Mouse (Mus musculus) layer of hippocampus, postnatal 25 days (tissue): ENCODE measurements around the gene Usf2. TPM values are rescaled to one million over a fixed set of nuclear protein-coding genes. Genes with fewer than 3 reads are reported as not detected.
"Not testable (repeated sequence)": the region's sequence is repeated elsewhere in the genome, so short reads cannot be mapped to it uniquely, and the experiment has no call there.

Experiments
- DNase-seq, 2 experiments: peaks; one replicate each; pipeline ENCODE4 v3.0.0; 2022; ENCODE audit warnings: mixed read lengths in 2 of 2, low spot score in 1 of 2; ENCODE audit errors: extremely low spot score in 1 of 2
- total RNA-seq, 2 experiments: library from RNA; stranded (reverse); gene quantifications; 2 replicates each; pipeline ENCODE4 v1.2.3; 2021

The Usf2 gene
- total RNA-seq, 2 experiments from 2014 or later, result 124 to 126 TPM

DNA sequence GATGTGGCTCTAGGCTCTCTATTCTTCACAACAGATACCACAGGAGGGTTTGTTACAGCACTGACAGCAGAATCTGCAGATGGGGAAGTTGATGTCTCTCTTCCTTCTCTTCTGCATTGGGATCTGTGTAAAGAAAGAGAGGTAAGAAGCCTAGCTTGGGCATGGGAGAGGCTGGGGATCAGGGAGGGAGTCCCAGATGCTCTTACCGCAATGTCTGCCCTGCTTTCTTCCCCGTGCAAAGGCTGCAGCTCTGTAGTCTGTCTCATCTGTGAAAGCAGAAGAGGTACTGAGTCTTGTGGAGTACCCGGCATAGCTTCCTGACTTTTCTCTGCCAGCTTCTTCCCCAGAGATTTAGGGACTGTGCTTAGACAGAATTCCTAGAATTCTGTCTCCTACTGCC lies 34.1 kb downstream of the Usf2 start:
- not testable (repeated sequence) for DNase-seq

DNA sequence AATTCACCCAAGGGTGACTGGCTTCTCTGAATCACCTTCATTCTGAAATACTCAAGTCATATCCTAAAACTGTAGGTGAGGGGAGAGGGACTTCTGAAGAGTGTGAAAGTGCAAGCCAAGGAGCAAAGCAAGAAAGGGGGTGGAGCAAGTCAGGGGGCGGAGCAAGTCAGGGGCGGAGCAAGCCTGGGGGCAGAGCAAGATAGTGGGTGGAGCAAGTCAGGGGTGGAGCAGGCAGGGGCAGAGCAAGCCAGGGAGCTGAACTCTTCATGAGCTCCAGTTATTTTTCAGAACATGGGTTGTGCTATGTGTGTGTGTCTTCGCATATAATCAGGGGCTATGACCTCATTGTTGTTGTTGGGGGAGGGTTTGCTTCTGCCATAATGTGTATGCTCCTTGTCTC lies 36.4 kb downstream of the Usf2 start:
- DNase-seq, result no peak

- no peak for DNase-seq
These were observed 39.4 kb downstream of the Usf2 start for GRCm38 (mm10) chr7:30917219-30917618.

DNA sequence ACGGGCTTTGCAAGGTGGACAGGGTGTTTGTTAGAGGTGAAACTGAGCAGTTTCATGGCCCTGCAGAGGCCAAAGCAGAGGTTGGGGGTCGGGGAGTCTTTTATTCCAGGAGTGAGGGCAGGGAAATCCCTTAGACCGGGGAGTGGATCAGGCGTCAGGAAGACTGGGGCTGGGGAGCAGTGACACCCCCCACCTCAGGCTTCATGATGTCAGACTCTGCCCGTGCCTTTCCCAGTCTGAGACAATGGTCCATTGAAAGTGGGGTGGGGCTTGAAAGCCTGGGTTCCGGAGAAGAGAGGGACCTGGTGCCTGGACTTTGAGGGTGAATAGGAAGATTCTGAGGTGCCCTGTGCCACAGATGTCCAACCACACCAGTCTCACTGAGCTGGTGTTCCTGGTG lies 39.9 kb downstream of the Usf2 start:
- DNase-seq, result no peak

DNA sequence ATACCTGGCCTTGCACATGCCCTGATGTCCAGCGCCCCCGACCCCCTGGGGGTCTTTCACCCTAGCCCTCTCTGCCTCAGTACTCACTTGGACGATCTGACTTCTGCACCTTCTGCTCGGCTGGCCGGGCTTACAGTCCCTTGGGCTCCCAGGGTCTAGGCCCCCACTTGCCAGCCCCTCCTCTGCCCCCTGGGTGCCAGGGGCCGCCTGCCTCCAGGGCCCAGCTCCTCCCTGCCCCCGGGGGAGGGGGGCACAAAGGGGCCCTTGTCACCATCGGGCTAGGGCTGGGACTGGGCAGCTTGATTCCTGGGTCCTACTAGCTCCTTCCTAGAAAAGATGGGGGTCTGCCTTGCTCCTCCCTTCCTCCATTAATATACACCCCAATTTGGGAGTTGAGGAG lies 41.9 kb downstream of the Usf2 start, which contains the start of gene Mag:
Mag (minus strand) TSS at position 142 of the 400 bp plus-strand sequence.
- no peak for DNase-seq

- DNase-seq, result no peak
These were observed 46.8 kb downstream of the Usf2 start for GRCm38 (mm10) chr7:30909773-30910172.

- DNase-seq, result no peak
These were observed 47.6 kb downstream of the Usf2 start for GRCm38 (mm10) chr7:30908992-30909431.

DNA sequence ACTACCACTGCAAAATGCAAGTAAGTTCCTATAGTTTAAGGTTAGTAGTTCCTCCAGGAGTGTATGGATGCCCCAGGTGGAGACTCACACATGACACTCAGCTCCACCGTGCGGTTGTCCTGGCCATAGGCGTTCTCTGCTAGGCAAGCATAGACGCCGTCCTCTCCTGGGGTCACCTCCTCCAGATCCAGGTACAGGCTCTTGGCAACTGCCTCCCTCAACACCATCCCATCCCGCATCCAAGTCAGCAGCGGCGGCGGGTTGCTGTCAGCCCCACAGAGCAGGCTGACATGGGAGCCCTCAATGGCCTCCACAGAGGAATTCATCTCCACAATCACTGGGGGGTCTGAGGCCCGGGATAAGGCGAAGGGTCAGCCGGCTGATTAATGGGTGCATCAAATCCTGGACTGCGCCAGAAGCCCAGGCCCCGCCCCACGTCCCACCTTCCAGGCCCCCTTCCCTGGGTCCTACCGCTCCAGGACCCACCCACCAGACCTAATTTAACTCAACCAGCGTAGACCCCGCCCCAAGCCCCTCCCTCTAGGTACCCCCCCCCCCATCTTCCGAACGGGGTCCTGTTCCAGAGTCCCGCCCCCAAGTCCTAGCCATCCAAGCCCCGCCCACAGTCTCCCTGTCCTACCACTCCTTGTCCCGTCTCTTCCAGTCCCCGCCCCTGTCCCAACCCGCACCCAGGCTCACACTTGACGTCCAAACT lies 48.2 kb downstream of the Usf2 start:
- no peak for DNase-seq

GRCm38 (mm10) chr7:30904042-30904441 lies 52.6 kb downstream of the Usf2 start:
- peak in 1 of 2 experiments; percentile 38 for DNase-seq

Other genes starting within 250 kb of the Usf2 start
- gene Atp4a, start 244.6 kb downstream of the Usf2 start, total RNA-seq, result 1 to 10 TPM in 1 of 2 experiments, under 1 TPM in 1; 0.74 to 1.1 TPM
- 100 to 1,000 TPM; 116 to 132 TPM for gene Tmem147, start 227.3 kb downstream of the Usf2 start, total RNA-seq
- gene Gapdhs, start 213.1 kb downstream of the Usf2 start, total RNA-seq, result not detected
- gene Sbsn, start 205.3 kb downstream of the Usf2 start, total RNA-seq, result 1 to 10 TPM; 7.5 to 7.7 TPM
- gene Dmkn, start 193.0 kb downstream of the Usf2 start, total RNA-seq, result 1 to 10 TPM in 1 of 2 experiments, under 1 TPM in 1; 0.66 to 1.3 TPM
- not detected for gene Krtdap, start 168.9 kb downstream of the Usf2 start, total RNA-seq
- gene Ffar2, start 133.0 kb downstream of the Usf2 start, total RNA-seq, result not detected
- gene Ffar3, start 100.6 kb downstream of the Usf2 start, total RNA-seq, result not detected
- gene Ffar1, start 95.2 kb downstream of the Usf2 start, total RNA-seq, result not detected
- not detected for gene Cd22, start 76.5 kb downstream of the Usf2 start, total RNA-seq
- gene Mag, start 41.9 kb downstream of the Usf2 start, total RNA-seq, result 100 to 1,000 TPM; 319 to 342 TPM
- gene Hamp2, start 32.1 kb downstream of the Usf2 start, total RNA-seq, result not detected
- not detected for gene Hamp, start 12.8 kb downstream of the Usf2 start, total RNA-seq
- gene Lsr, start 16.7 kb upstream of the Usf2 start, total RNA-seq, result 1 to 10 TPM; 6.3 to 8.4 TPM
- gene Fam187b, start 17.0 kb upstream of the Usf2 start, total RNA-seq, result under 1 TPM; 0.22 to 0.45 TPM
- gene Fxyd5, start 85.7 kb upstream of the Usf2 start, total RNA-seq, result 10 to 100 TPM; 20.2 to 22.7 TPM
- gene Fxyd7, start 94.7 kb upstream of the Usf2 start, total RNA-seq, result 100 to 1,000 TPM; 151 to 157 TPM
- gene Fxyd1, start 100.4 kb upstream of the Usf2 start, total RNA-seq, result 100 to 1,000 TPM; 103 to 113 TPM
- gene Lgi4, start 102.5 kb upstream of the Usf2 start, total RNA-seq, result 10 to 100 TPM; 31.9 to 36.1 TPM
- gene Fxyd3, start 119.9 kb upstream of the Usf2 start, total RNA-seq, result not detected
- 1 to 10 TPM; 2.3 to 4.2 TPM for gene Hpn, start 158.5 kb upstream of the Usf2 start, total RNA-seq
- gene Scn1b, start 170.2 kb upstream of the Usf2 start, total RNA-seq, result 100 to 1,000 TPM; 548 to 608 TPM
- 100 to 1,000 TPM; 108 to 126 TPM for gene Gramd1a, start 199.1 kb upstream of the Usf2 start, total RNA-seq